Mouse (Mus musculus) CD8-positive naive resting alpha-beta T cell, adult 2 months (primary cell): ENCODE measurements around the gene Mov10.
A peak's percentile ranks its signal among the peaks of the same experiment; 100 is the strongest.
"Not testable (repeated sequence)": the region's sequence is repeated elsewhere in the genome, so short reads cannot be mapped to it uniquely, and the experiment has no call there.

Experiments used
- DNase-seq, 2 experiments: peaks; one replicate each; pipeline ENCODE4 v3.0.0; 2022; ENCODE audit warnings: low read depth in 2 of 2, low spot score in 2 of 2

Gene Mov10

GRCm38 (mm10) chr3:104782061-104782681 lies 36.2 kb downstream of the Mov10 start:
- no peak for DNase-seq

GRCm38 (mm10) chr3:104781471-104781903 lies 36.9 kb downstream of the Mov10 start, which contains the start of gene Fam19a3:
Gene Fam19a3, minus strand, starts transcription at chr3:104781840.
- peak in 1 of 2 experiments; percentile 22 for DNase-seq

GRCm38 (mm10) chr3:104780561-104781420 lies 37.6 kb downstream of the Mov10 start, which contains the start of gene Ppm1j:
Gene Ppm1j, plus strand, starts transcription at chr3:104781056.
- peak; percentile 24 to 55 for DNase-seq

GRCm38 (mm10) chr3:104779949-104780348 lies 38.4 kb downstream of the Mov10 start:
- DNase-seq: peak; percentile 59 to 74

- no peak for DNase-seq
Measured at GRCm38 (mm10) chr3:104777342-104777741, 41.0 kb downstream of the Mov10 start.

- DNase-seq: no peak
Measured at GRCm38 (mm10) chr3:104773301-104773700, 45.1 kb downstream of the Mov10 start.

GRCm38 (mm10) chr3:104771460-104771859 lies 46.9 kb downstream of the Mov10 start:
- DNase-seq: peak in 1 of 2 experiments; percentile 40

GRCm38 (mm10) chr3:104770918-104771317 lies 47.4 kb downstream of the Mov10 start:
- no peak for DNase-seq

GRCm38 (mm10) chr3:104770035-104770434 lies 48.3 kb downstream of the Mov10 start:
- DNase-seq: peak in 1 of 2 experiments; percentile 38

GRCm38 (mm10) chr3:104769135-104769534 lies 49.2 kb downstream of the Mov10 start:
- no peak for DNase-seq

- DNase-seq: no peak
Measured at GRCm38 (mm10) chr3:104767716-104768115, 50.6 kb downstream of the Mov10 start.

GRCm38 (mm10) chr3:104767141-104767540 lies 51.2 kb downstream of the Mov10 start:
- DNase-seq: no peak

GRCm38 (mm10) chr3:104765021-104765420 lies 53.3 kb downstream of the Mov10 start:
- DNase-seq: peak in 1 of 2 experiments; percentile 44

GRCm38 (mm10) chr3:104762103-104762863 lies 56.1 kb downstream of the Mov10 start:
- DNase-seq: not testable (repeated sequence)

GRCm38 (mm10) chr3:104758869-104759268 lies 59.5 kb downstream of the Mov10 start:
- DNase-seq: no peak

- DNase-seq: peak; percentile 56 to 70
Measured at GRCm38 (mm10) chr3:104758406-104758805, 60.0 kb downstream of the Mov10 start.

- peak in 1 of 2 experiments; percentile 14 for DNase-seq
Measured at GRCm38 (mm10) chr3:104752845-104753244, 65.5 kb downstream of the Mov10 start.
